Mouse (Mus musculus) lung, postnatal 36 days (tissue): ENCODE measurements around the gene Ppm1g.
A peak's percentile ranks its signal among the peaks of the same experiment; 100 is the strongest.

Experiments used
- DNase-seq: peaks from one replicate; pipeline ENCODE4 v3.0.0; 2022; ENCODE audit warnings: mixed read lengths

Gene Ppm1g

DNA sequence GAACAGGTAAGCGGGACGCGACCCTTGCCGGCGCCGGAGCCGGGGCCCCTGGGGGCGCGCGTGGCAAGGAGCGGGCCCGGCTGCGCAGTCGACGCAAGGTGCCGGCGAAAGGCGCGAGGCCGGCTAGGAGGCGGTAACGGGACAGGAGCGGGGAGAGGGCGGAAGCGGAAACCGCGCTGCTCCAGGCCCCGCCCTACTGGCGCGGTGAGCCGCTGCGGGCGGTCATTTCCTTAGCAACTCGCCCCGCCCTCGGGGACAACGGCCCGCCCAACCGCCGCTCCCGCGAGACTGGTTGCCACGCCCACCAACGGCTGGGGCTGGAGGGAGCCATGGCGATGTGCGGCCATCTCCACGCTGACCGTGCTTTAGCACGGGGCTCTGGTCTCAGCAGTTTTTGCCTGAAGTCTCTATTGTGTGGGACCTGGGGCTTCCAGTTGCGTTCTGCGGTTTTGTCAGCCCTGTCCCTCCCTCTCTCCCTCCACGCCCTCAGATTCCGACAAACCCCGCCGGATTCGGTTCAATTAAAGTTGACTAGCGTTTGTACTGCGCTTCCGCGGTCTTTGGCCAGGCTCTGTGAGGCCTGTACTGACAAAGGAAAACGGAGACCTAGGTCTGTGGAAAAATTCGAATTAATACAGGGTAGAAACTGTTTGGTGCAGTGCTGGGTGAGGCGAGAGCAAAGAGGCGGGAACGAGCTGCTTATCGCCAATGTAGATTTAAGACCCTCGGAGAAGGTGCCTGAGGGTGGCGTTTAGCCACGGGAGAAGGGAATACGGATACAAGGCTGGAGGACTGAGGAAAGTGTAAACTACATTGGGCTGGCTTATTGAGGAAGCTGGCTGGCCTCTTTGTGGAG, at the start of gene Ppm1g:
Gene Ppm1g (minus strand): TSS at position 240 of the 856 bp plus-strand sequence.
- peak; percentile 97 for DNase-seq

DNA sequence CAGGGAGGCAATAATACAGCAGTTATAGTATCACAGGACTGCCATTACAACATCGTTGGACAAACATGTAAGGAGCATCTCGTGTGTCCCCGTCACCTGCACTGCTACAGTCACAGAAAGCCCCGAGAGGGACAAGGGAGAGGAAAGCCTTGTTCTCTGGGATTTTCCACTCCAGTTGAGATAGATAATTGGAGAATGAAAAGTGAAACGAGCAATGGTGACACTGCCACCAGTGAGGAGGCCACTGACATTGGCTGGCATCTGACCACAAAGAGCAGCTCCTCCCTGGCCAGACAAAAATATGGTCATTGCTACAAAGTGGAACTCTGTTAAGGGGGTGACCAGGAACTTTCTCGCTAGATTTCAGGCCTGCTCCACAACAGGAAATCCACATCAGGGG, 47.2 kb upstream of the Ppm1g start:
- DNase-seq, result no peak

GRCm38 (mm10) chr5:31266101-31266500, 45.6 kb upstream of the Ppm1g start:
- DNase-seq, result no peak

GRCm38 (mm10) chr5:31257616-31258015, 37.1 kb upstream of the Ppm1g start:
- DNase-seq, result no peak

DNA sequence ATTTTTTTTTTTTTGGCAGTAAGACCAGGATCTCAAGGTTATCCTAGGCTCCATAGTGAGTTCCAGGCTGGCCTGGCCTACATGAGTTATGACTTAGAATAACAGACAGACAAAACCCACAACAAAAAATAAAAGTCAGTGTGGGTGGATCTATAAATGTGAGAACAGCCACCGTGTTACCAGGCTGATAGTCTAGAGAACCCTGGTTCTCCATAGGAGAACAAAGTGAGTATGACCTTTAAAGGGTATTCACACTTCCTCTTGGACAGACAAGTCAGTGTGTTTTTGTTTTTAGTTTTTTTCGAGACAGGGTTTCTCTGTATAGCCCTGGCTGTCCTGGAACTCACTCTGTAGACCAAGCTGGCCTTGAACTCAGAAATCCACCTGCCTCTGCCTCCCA, 35.5 kb upstream of the Ppm1g start:
- no peak for DNase-seq

DNA sequence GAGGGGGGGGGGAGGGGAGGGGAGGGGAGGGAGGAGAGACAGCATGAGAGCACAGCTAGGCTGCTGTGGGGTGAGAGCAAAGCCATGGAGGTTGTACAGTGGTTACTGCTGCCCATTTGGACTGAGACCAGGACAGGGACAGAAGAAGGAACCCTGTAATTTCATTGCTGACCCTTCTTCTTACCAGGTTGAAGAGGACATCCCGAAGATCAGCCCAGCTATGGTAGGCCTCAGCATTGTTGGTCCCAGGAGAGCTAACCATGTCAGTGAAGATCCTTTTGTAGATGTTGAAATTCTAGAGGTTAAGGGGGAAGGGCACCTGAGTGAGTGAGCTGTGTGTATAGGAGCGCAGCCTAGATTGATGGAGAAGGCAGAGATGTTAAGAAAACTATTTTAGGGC, 34.9 kb upstream of the Ppm1g start:
- DNase-seq, result no peak

DNA sequence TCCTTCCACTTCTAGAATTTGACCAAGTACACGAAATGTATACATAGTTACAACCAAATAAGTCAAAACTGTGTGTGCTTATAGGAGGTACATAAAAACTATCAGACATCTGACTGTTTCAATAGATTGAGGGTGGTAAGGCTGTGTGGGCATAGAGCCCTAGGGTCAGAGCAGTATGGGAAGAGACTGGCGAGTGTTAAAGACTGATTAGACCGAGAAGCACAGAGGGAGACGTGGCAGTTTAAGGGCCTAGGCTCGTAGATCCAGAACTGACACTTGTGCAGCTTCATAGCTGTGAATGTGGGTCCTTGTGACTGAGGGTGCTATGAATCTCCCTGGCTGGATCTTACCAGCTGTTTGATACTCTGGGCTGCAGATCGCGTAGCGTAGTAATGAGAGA, 34.4 kb upstream of the Ppm1g start:
- no peak for DNase-seq

DNA sequence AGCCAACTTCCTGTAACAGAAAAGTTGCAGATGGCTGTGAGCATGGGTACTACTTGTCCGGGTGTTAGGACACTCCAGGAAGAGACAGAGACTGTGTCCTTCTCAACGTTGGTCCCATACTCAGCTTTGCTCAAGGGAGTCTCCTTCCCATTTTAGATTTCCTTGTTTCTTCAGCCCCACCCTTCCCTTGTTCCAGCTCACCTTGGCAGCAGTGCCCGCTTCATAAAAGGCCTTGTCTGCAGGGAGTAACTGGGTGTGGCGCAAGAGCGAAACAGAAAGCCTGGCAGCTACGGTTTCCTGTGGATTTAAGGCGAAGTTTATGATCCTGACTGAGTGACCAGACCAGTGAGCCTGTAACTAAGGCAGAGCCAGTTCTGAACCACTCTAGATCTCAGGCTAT, 34.0 kb upstream of the Ppm1g start:
- DNase-seq, result peak; percentile 91

GRCm38 (mm10) chr5:31253806-31254205, 33.3 kb upstream of the Ppm1g start:
- DNase-seq, result no peak

DNA sequence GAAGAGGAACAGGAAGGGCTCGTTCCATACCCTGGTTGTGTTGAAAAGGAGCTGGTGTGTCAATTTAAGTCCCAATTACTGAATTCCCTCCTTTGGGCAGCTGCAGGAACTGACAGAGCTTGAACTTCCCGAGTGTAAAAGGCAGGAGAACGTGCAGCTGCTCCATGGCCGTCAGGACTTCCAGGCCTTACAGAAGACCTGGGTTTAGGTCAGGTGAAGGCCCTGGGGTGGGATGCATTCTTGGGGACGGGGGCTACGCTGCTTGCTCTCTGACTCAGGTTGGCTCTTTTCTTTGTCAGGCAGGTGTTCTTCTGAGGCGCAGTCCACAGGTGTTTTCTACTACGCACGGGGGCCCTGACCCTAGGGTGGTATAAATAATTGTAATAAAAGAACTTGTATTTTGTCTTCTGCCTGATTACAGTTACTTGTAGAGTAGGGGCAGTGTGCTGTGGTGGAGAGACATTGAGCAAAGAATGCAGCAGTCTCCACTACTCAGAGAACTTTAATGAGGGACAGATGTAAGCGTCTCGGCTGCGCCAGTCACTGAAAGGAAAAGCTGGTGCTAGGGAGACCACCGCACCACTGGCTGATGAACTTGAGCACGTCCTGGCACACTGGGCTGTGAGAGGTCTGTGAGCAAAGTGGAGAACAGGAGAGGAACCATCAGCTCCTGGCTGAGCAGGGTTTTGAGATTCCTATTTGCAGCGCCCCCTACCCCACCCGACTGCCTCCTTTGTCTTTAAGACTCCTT, 32.5 kb upstream of the Ppm1g start:
- DNase-seq, result no peak

- DNase-seq, result no peak
Measured at GRCm38 (mm10) chr5:31252151-31252550, 31.7 kb upstream of the Ppm1g start.

GRCm38 (mm10) chr5:31251541-31252101, 31.1 kb upstream of the Ppm1g start, which contains the start of gene Krtcap3:
TSS of gene Krtcap3 (plus strand) at chr5:31251691.
- DNase-seq, result peak; percentile 76

DNA sequence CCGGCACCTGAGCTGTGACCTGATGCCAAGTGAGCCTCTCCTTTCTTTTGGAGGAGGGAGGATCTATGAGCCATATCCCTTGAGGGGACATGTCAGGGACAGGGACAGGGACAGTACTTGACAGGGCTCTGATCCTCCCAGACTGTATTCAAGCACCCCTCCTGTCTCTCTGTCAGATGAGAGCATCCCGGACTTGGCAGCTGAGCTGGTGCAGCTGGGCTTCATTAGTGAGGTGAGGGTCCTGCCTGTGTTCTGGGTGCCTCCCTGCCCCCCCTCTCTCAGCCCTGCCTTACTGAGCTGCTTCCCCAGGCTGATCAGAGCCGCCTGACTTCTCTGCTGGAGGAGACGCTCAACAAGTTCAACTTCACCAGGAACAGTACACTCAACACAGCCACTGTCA, 30.2 kb upstream of the Ppm1g start:
- DNase-seq, result no peak

- DNase-seq, result no peak
Measured at GRCm38 (mm10) chr5:31242191-31242590, 21.7 kb upstream of the Ppm1g start.

DNA sequence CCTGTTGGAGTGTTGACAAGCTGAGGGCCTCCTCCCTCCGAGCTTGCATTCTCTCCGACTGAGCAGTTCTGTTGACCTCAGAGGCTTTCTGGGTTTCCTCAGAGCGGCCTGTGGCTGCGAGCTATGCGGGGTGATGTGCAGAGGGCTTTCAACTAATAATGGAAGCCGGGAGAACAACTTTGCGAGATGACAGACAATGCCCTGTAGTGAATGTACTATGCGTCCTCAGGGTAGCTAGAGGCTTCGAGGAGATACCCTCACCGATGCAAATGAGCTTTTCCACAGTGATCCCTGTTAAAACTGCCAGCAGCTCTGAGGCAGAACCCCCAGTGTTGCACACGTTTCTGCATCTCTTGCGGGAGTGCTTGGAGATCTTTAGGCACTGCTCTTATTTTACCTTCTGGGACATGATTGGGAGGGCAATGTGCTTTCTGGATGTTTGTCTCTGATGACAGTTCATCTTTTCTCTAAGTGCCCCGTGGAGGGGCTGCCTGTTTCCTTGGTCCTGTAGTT, 21.1 kb upstream of the Ppm1g start:
- DNase-seq, result no peak

GRCm38 (mm10) chr5:31240637-31241521, 20.4 kb upstream of the Ppm1g start, which contains the start of the genes Nrbp1 and Gm9970:
TSS of gene Nrbp1 (plus strand) at chr5:31240864.
TSS of gene Gm9970 (minus strand) at chr5:31241232.
- peak; percentile 98 for DNase-seq

DNA sequence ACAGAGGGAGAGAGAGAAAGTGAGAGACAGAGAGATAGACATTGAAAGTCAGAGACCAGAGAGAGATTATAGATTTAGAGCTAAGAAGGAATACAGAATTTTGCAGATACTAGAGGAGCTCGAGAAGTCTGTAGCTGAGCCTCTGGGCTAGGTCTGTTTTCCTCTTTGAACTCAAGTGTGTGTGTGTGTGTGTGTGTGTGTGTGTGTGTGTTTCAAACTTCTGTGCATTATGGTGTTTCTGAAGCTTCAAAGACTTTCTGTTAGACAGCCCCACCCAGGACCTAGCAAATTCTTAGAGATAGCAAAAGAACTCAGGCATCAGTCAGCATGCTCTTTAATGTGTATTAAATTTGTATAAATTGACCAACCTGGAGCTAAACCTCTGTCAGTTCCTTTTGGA, 6.2 kb upstream of the Ppm1g start:
- DNase-seq, result no peak

DNA sequence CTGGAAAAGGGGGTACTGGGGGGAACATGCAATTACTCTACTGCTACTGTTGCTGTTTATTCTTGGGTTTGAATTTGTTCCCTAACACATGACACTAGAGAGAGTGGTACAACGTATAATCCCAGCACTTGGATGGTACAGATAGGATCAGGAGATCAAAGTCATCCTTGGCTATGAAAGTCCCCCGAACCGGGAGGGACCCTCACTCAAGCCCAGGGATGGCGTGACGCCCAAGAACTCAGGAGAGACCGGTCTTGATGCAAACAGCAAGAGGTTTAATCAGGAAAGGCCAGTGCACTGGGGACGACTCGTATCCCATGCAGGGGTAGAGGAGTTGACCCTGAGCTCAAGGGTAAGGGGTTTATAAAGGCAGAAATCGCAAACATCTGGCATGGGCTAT, 2.2 kb upstream of the Ppm1g start:
- no peak for DNase-seq

GRCm38 (mm10) chr5:31221304-31221945, 938 bp upstream of the Ppm1g start:
- DNase-seq, result peak; percentile 71

- DNase-seq, result peak; percentile 32
Measured at GRCm38 (mm10) chr5:31219911-31220447, 508 bp downstream of the Ppm1g start.

- no peak for DNase-seq
Measured at GRCm38 (mm10) chr5:31219474-31219873, 1.0 kb downstream of the Ppm1g start.
